Mouse (Mus musculus): ENCODE measurements around the gene Smtnl2.

DNA sequence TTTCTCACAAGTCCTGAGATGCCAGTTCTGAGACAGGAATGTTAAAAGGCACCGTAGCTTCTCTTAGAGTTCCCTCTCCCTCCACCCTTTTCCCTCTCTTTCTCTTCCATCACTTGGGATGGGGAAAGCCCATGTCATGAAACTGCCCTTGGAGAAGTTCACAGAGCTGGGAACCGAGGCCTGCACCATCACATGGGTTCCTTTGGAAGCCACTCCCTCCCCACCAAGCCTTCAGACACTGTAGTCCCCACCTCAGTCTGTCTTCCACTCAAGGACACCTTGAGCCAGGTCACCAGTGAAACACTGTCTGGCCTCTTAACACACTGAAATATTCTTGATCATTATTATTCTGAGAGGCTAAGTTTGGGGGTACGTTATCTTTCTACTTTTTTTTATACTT, 58.3 kb downstream of the Smtnl2 start:
- TF ChIP-seq CTCF (IDR thresholded peaks at IDR 0.05; ENCODE audit: low read depth), result no peak
- no peak for TF ChIP-seq EP300 (IDR thresholded peaks at IDR 0.05; ENCODE audit: low read depth)
